Mouse (Mus musculus) spleen, adult 2 months (tissue): ENCODE data around the gene Galnt17.

ENCODE experiments used
- CTCF ChIP-seq: fragments of 200-500 bp; IDR thresholded peaks from 2 replicates; pipeline ENCODE4 v1.5.1; 2011; ENCODE audit warnings: mild to moderate bottlenecking, inconsistent platforms; ENCODE audit not compliant: insufficient read depth, insufficient read length, insufficient replicate concordance; ENCODE audit errors: extremely low read depth
- POLR2A ChIP-seq: fragments of 200-500 bp; IDR thresholded peaks from 2 replicates; pipeline ENCODE4 v1.6.1; 2011; ENCODE audit warnings: low read depth, low read length, inconsistent platforms

GRCm38 (mm10) chr5:130862302-130862701 is 446.0 kb downstream of the Galnt17 start:
- no peak for TF ChIP-seq POLR2A
- no peak for TF ChIP-seq CTCF
